Mouse (Mus musculus): ENCODE results near the gene Mfap3l.

GRCm38 (mm10) chr8:60645164-60645563, 12.5 kb downstream of the Mfap3l start:
- TF ChIP-seq CTCF (IDR thresholded peaks at IDR 0.05): no peak
- no peak for TF ChIP-seq EP300 (IDR thresholded peaks at IDR 0.05)
